Mouse (Mus musculus) heart, embryonic 16.5 days (tissue): ENCODE measurements around the gene Rbm25. TPM values are rescaled to one million over a fixed set of nuclear protein-coding genes. Genes with fewer than 3 reads are reported as not detected.

Experiments
- polyA plus RNA-seq: library from polyadenylated mRNA; unstranded; fragments of >200 nt; fragmentation: Nextera tagmentation; extraction: Ambion mirVana; gene quantifications from 2 replicates; pipeline ENCODE4 v1.2.1, GENCODE M21; 2015

The Rbm25 gene
- polyA plus RNA-seq, 1 experiment from 2014 or later, result 161 TPM

Other genes starting within 250 kb of the Rbm25 start
- gene Dpf3, start 143.5 kb upstream of the Rbm25 start, polyA plus RNA-seq, result 19.2 and 21.8 TPM in 2 replicates
- 26.9 and 27.4 TPM in 2 replicates for gene Dcaf4, start 110.8 kb upstream of the Rbm25 start, polyA plus RNA-seq
- 15.4 and 15.7 TPM in 2 replicates for gene Zfyve1, start 34.0 kb upstream of the Rbm25 start, polyA plus RNA-seq
- 46.1 and 49.4 TPM in 2 replicates for gene Psen1, start 56.9 kb downstream of the Rbm25 start, polyA plus RNA-seq
- gene Papln, start 132.4 kb downstream of the Rbm25 start, polyA plus RNA-seq, result 0.88 and 1.1 TPM in 2 replicates